18 mouse cellular contexts compared by ENCODE assay signal in genomic region chr6:92021506-92021905, GRCm38 (mm10). TPM values are rescaled to one million over a fixed set of nuclear protein-coding genes. Genes with fewer than 3 reads are reported as not detected.
DNase-seq lines count a peak whose midpoint lies in the region; ATAC-seq and TF ChIP-seq lines count a peak whose summit lies in the region.
"Had no signal": no experiment of that assay in that cellular context is flagged by ENCODE, and none has a peak within 500 bp of the region (broad histone marks: within the 10 kb centered on the region; RNA-seq: fewer than 3 reads in every experiment).

No protein-coding gene starts in this region.

- H3K9ac ChIP-seq in lung, embryonic 16.5 days (ENCODE audit: low read length): no peak overlapping the region
- H3K9ac ChIP-seq in stomach, postnatal 0 days (ENCODE audit: low read length): no peak overlapping the region
- H3K9ac ChIP-seq: forebrain, postnatal 0 days; limb, embryonic 13.5 days; lung, embryonic 15.5 days; midbrain, embryonic 12.5 days had no signal

- no peaks in the 10 kb centered on the region for H3K36me3 ChIP-seq in lung, embryonic 16.5 days (ENCODE audit: control insufficient read depth, insufficient read depth, low read length)
- no peaks in the 10 kb centered on the region for H3K36me3 ChIP-seq in stomach, postnatal 0 days (ENCODE audit: control insufficient read depth, insufficient read depth, low read length)
- H3K36me3 ChIP-seq: limb, embryonic 13.5 days; lung, embryonic 15.5 days; midbrain, embryonic 12.5 days had no signal

- 61% methylated on average over 6 of the region's 6 CpGs for WGBS in lung, embryonic 16.5 days
- 55% methylated on average over 6 of the region's 6 CpGs for WGBS in stomach, postnatal 0 days

- H3K4me2 ChIP-seq in lung, embryonic 16.5 days (ENCODE audit: low read depth, low read length): no peak overlapping the region
- no peak overlapping the region for H3K4me2 ChIP-seq in stomach, postnatal 0 days (replicated peaks; ENCODE audit: low read depth)
- H3K4me2 ChIP-seq: limb, embryonic 13.5 days; lung, embryonic 15.5 days; midbrain, embryonic 12.5 days had no signal

- H3K4me1 ChIP-seq in lung, embryonic 16.5 days (replicated peaks; ENCODE audit: control insufficient read depth, insufficient read depth, low read length): no peaks in the 10 kb centered on the region
- H3K4me1 ChIP-seq in stomach, postnatal 0 days (replicated peaks; ENCODE audit: control insufficient read depth, insufficient read depth): no peaks in the 10 kb centered on the region
- H3K4me1 ChIP-seq: lung, embryonic 15.5 days; midbrain, embryonic 12.5 days had no signal

- H3K27me3 ChIP-seq in lung, embryonic 16.5 days (ENCODE audit: control insufficient read depth, insufficient read depth, low read depth, low read length): no peaks in the 10 kb centered on the region
- no peaks in the 10 kb centered on the region for H3K27me3 ChIP-seq in stomach, postnatal 0 days (ENCODE audit: control insufficient read depth, insufficient read depth, low read length)
- H3K27me3 ChIP-seq: limb, embryonic 13.5 days; lung, embryonic 15.5 days; midbrain, embryonic 12.5 days had no signal

- peak; percentile 63 for DNase-seq in gastrocnemius, adult 18-20 months (ENCODE audit: low spot score)
- DNase-seq in gastrocnemius, postnatal 10 days: no peak
- DNase-seq in lung, postnatal 36 days: no peak
- DNase-seq in heart, postnatal 25 days (ENCODE audit: low spot score): peak; percentile 75
- no peak for DNase-seq in stomach, postnatal 0 days (ENCODE audit: low spot score)
- no peak for DNase-seq in spleen, adult 18-20 months
- DNase-seq: cerebellum, adult 9-11 months; embryo, embryonic 11 days; forebrain, postnatal 0 days; right cerebral cortex, postnatal 14 days had no signal

- TF ChIP-seq EP300 in stomach, postnatal 0 days (optimal IDR thresholded peaks at IDR 0.05): no peak

- no peaks in the 10 kb centered on the region for H3K9me3 ChIP-seq in lung, embryonic 16.5 days (ENCODE audit: control insufficient read depth, low read length)
- H3K9me3 ChIP-seq in stomach, postnatal 0 days (ENCODE audit: control insufficient read depth, low read length): no peaks in the 10 kb centered on the region
- H3K9me3 ChIP-seq: limb, embryonic 13.5 days; lung, embryonic 15.5 days; midbrain, embryonic 12.5 days had no signal

- ATAC-seq in lung, embryonic 16.5 days (ENCODE audit: low read depth): peak; percentile 66; the same call in 1 of the 2 replicates
- ATAC-seq in stomach, postnatal 0 days (ENCODE audit: low FRiP score, low TSS enrichment): peak; percentile 53; the same call in 1 of the 2 replicates
- no peak for ATAC-seq in cerebellum, adult (ENCODE audit: insufficient number of reproducible peaks, low FRiP score, low TSS enrichment)
- ATAC-seq: forebrain, postnatal 0 days had no signal

- H3K27ac ChIP-seq in lung, embryonic 16.5 days (ENCODE audit: low read length): no peak overlapping the region
- no peak overlapping the region for H3K27ac ChIP-seq in stomach, postnatal 0 days (replicated peaks)
- H3K27ac ChIP-seq: limb, embryonic 13.5 days; lung, embryonic 15.5 days; midbrain, embryonic 12.5 days had no signal

- intact Hi-C loops in heart, postnatal 25 days (cut with DNase I): no loop called here

- H3K4me3 ChIP-seq in lung, embryonic 16.5 days (ENCODE audit: low read length): no peak overlapping the region
- no peak overlapping the region for H3K4me3 ChIP-seq in stomach, postnatal 0 days (ENCODE audit: low read depth, low read length)
- H3K4me3 ChIP-seq: erythroblast, embryonic 14.5 days; limb, embryonic 13.5 days; lung, embryonic 15.5 days; midbrain, embryonic 12.5 days; myocyte had no signal

- no peak for TF ChIP-seq CTCF in stomach, postnatal 0 days (IDR thresholded peaks at IDR 0.05; ENCODE audit: low read depth)

RNA-seq across cellular contexts. Expression of gene Fgd5, which starts 42.8 kb away (rescaled TPM):
- total RNA-seq in gastrocnemius, adult 18-20 months (2021): 10 to 100 TPM in 1 of 2 experiments, 1 to 10 TPM in 1; 7.7 to 10.6 TPM
- total RNA-seq in gastrocnemius, postnatal 10 days (2021): 10 to 100 TPM; 12.7 to 16.1 TPM
- 21.0 and 22.9 TPM in 2 replicates for polyA plus RNA-seq in lung, embryonic 16.5 days (2015; fragmentation: Nextera tagmentation; extraction: Ambion mirVana)
- 10 to 100 TPM; 24.2 to 26.8 TPM for total RNA-seq in heart, postnatal 25 days (2021)
- polyA plus RNA-seq in stomach, postnatal 0 days (2015; fragmentation: Nextera tagmentation; extraction: Ambion mirVana): 2.5 and 2.7 TPM in 2 replicates
- total RNA-seq: granulocyte monocyte progenitor cell, adult 5-6 weeks had no signal
- polyA plus RNA-seq: myocyte had no signal

Comparison
In these comparisons a context has a peak if more than half of its experiments do, and no peak if none do; other contexts are left out.
1. DNase-seq: peak in gastrocnemius, adult 18-20 months (single experiment) and heart, postnatal 25 days (single experiment); none in gastrocnemius, postnatal 10 days (single experiment), lung, postnatal 36 days (single experiment), stomach, postnatal 0 days (single experiment) and spleen, adult 18-20 months (0 of 2).